Mouse (Mus musculus) c-Kit-positive CD71-positive TER-119-negative erythroid progenitor cells, embryonic 14.5 days (primary cell): ENCODE results near the gene Clec4e.
"Not testable (repeated sequence)": the region's sequence is repeated elsewhere in the genome, so short reads cannot be mapped to it uniquely, and the experiment has no call there.

Experiments used
- DNase-seq: peaks from one replicate; pipeline ENCODE4 v3.0.0-alpha.2; 2013; ENCODE audit warnings: low read depth

Gene Clec4e

DNA sequence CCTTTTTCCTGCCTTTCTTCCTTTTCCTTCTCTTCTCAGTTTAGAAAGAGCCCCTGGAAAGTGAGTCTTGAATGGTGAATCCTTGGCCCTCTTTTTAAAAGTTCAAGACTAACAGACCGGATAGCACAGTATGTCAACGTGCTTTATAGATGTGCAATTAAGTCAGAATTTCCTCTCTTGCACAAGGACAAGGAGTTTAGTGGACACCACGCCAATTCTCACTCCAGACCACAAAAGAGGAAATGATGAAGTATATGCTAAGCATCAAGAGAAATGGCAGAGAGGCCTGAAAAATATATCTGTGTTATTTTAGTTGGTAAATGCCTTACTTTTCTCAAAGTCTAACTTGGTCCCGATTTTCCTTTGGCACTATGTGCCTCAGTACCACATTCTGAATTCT is at the start of gene Clec4e:
Gene Clec4e (minus strand): TSS at position 118 of the 400 bp plus-strand sequence.
- no peak for DNase-seq

DNA sequence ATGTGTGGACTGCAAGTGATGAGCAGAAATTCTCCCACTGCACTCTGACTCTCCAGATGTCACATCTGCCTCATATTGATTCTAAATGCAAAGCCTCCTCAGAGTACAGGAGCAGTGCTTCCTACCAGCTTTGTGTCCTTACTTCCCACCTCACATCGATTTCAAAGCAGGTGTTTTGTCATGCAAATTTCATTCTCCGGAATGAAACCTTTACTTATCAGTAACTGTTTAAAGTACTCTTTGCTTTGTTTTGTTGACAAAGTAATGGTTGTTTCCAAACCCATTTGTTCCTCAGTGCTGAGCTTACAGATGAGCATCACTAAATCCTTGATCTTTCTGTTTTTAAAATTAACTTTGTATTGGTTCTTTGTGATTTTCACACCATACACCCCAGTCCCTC is 42.8 kb upstream of the Clec4e start:
- DNase-seq, result no peak

- no peak for DNase-seq
These were observed 18.4 kb upstream of the Clec4e start, which contains the start of gene Vmn2r19 for GRCm38 (mm10) chr6:123308033-123308432. TSS of gene Vmn2r19 (plus strand) at chr6:123308333.

- DNase-seq, result not testable (repeated sequence)
These were observed 16.6 kb upstream of the Clec4e start for GRCm38 (mm10) chr6:123306315-123306714.

GRCm38 (mm10) chr6:123296687-123297086 is 7.0 kb upstream of the Clec4e start:
- DNase-seq, result no peak

DNA sequence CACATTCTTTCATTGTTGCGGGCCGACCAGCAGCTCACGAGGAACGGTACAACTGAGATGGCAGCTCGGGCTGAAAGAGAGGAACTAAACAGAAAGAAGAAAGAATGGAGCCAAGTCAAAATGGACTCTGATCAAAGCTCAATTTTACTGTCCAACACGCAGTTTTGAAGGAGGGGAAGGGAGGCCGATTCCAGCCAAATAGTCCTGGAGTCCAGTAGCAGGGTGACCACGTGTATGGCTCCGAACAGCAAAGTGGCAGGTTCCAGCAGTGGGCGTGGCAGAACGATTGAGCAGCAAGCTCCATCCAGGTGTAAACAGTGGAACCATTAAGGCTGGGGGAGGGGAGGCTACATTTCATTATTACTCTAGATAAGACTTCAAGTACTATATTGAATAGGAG is 3.8 kb upstream of the Clec4e start:
- not testable (repeated sequence) for DNase-seq

- peak; percentile 66 for DNase-seq
These were observed 3.2 kb upstream of the Clec4e start for GRCm38 (mm10) chr6:123292751-123293400.

DNA sequence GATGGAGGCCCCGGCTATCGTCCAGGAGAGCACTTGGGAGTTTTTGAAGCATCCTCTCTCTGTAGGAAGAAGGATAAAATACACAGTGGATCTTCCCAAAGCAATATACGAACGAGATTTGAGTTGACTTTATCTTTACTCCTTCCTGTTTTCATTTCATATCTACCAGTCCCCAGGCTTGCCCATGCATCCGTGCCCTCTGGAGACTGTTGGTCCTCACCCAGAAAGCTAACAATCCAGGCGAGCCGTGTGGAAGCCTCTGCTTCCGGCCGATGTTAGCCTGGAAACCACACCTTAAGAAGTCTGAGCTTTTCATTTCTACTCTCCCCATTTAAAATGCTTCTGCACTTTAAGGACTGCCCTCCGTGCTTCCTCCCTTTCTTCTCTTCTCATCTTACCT is 739 bp downstream of the Clec4e start:
- no peak for DNase-seq

DNA sequence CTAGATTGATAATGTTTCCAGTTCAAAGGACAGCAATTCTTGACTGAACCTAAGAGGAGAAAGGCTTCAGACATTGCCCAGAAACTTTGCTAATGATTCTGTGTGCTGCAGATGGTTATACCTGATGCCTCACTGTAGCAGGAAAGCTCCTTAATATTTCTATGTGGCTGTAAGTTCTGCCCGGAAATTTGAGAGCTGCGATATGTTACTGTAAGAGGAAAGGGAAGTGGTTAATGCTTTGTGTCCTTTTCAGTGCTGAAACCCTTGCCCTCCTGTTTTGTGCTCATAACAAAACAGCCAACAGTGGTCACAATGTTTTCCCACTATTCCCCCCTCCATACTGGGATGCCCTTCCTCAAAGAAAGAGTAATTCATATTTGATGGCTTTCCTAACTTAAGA is 3.4 kb downstream of the Clec4e start:
- no peak for DNase-seq

- DNase-seq, result no peak
These were observed 10.2 kb downstream of the Clec4e start for GRCm38 (mm10) chr6:123279443-123279842.

GRCm38 (mm10) chr6:123266945-123267344 is 22.7 kb downstream of the Clec4e start:
- DNase-seq, result no peak

GRCm38 (mm10) chr6:123265809-123266208 is 23.9 kb downstream of the Clec4e start:
- no peak for DNase-seq

DNA sequence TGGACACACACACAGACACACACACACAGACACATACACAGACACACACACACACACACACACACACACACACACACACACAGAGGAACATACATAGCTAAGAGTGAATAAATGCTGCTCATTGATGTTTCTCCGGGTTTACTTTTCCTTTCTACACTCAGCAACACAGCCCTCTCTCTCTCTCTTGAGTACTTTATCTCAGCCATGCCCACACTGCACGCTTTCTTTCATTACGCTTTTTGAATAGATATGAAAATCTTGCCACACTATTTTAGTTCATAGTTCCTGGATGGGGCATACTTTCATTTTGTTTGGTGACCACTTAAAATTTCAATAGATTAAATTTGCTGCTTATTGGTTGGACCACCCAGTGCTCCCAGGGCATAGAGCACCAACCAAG is 25.5 kb downstream of the Clec4e start:
- no peak for DNase-seq

DNA sequence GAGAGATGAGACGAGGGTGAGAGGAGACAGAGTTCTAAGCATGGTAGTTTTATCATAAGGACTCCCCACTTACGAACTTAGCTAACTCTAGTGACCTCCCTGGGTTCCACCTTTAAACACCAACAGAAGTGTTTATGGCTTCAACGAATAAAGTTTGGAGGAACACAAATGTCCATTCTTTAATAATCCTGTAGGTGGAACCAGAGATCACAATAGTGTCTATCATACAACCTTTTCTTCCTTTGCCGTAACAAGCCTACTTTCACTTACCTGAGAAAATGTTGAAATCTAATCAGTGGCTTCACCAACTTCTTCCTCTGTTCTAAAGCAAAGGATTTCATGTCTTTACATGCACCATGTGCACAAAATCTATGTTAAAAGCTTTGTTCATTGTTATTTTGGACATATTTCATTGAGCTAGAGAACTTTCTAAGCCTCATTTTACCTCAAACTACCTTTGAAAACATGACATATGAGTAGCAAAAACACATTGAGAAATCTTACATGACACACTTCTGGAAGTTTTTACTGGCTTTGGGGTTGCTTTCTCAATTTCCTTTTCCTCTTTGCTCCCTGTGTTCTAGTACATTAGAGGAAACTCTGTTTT is 28.0 kb downstream of the Clec4e start, which contains the start of gene Clec4d:
Gene Clec4d (plus strand): TSS at position 557 of the 607 bp plus-strand sequence.
- no peak for DNase-seq

- no peak for DNase-seq
These were observed 28.8 kb downstream of the Clec4e start for GRCm38 (mm10) chr6:123260868-123261267.

DNA sequence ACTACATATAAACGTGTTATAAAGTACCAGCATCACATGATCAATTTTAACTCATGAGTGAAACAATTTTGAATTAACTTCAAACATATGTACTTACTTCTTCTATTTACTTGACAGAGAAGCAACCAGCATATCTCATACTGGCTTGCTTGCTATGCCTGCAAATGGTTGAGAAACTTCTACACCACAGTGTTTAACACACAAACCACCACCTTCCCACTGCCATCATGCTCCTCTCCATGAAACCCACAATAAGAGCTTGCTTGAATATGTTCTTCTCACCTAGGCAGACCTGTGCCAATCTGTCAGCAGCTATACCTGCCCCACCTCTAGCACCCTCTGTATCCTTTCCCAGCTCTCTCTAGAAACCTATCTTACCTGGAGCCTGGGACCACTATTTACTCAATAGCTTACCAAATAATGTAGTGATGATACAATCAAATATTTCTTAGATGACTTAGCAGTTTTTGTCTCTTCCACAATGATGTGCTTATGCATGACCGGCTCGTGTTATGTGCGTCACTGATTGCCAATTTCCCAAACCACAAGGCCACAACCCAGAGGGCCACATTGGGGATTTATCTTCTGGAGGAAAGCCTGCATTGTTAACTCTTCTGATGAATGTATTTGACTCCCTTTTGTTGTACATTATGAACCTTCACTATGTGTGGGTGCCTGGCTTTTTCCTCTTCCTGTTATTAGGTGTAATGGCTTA is 29.6 kb downstream of the Clec4e start:
- no peak for DNase-seq

DNA sequence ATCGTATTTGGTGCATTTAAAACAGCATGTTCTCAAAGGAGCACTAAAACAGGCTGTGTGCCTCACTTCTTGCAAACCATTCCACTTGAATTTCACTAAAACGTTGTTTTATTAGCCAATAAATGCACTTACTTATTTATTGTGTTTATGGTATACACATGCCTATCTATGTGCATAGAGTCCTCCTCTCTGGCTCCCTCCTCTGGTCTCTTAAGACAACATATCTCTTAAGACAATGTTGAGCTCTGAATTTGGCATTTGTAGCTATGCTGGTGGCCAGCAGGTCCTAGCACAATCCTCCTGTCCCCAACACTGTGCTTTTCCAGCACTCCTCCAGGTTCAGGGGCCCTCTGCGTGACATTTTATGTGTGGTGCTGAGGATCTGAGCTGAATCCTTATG is 30.7 kb downstream of the Clec4e start:
- no peak for DNase-seq

- no peak for DNase-seq
These were observed 36.9 kb downstream of the Clec4e start for GRCm38 (mm10) chr6:123252735-123253134.

GRCm38 (mm10) chr6:123248862-123249261 is 40.8 kb downstream of the Clec4e start:
- DNase-seq, result not testable (repeated sequence)

- no peak for DNase-seq
These were observed 45.5 kb downstream of the Clec4e start for GRCm38 (mm10) chr6:123244201-123244600.

GRCm38 (mm10) chr6:123237582-123237981 is 52.1 kb downstream of the Clec4e start:
- DNase-seq, result no peak
